Mouse (Mus musculus): ENCODE data around the gene Fbxl17.

- TF ChIP-seq USF2 (IDR thresholded peaks at IDR 0.05; ENCODE audit: borderline replicate concordance in 1 of 2, insufficient read depth in 1 of 2, low read depth in 1 of 2, low read length in 2 of 2), result no peak
- no peak for TF ChIP-seq USF1 (IDR thresholded peaks at IDR 0.05; ENCODE audit: low read depth, low read length)
- no peak for TF ChIP-seq ZKSCAN1 (IDR thresholded peaks at IDR 0.05; ENCODE audit: low read depth, low read length)
- TF ChIP-seq KAT2A (conservative IDR thresholded peaks at IDR 0.05; ENCODE audit: low read depth, low read length), result no peak
- TF ChIP-seq POLR2A (IDR thresholded peaks at IDR 0.05; ENCODE audit: control insufficient read depth in 1 of 2, insufficient read depth in 1 of 2, low read depth in 1 of 2, low read length in 2 of 2, poor library complexity in 1 of 2), result no peak
- TF ChIP-seq CTCF (IDR thresholded peaks at IDR 0.05 in 2 of 3, conservative IDR thresholded peaks at IDR 0.05 in 1 of 3; ENCODE audit: control insufficient read depth in 1 of 3, insufficient read depth in 1 of 3, low read depth in 2 of 3, low read length in 3 of 3, poor library complexity in 1 of 3, severe bottlenecking in 1 of 3), result no peak
Observed at GRCm38 (mm10) chr17:63198703-63199102, 301.1 kb downstream of the Fbxl17 start.

Measured in MEL (cell line).